Comparison of ENCODE assay signal across 7 mouse cellular contexts in the genomic region with DNA sequence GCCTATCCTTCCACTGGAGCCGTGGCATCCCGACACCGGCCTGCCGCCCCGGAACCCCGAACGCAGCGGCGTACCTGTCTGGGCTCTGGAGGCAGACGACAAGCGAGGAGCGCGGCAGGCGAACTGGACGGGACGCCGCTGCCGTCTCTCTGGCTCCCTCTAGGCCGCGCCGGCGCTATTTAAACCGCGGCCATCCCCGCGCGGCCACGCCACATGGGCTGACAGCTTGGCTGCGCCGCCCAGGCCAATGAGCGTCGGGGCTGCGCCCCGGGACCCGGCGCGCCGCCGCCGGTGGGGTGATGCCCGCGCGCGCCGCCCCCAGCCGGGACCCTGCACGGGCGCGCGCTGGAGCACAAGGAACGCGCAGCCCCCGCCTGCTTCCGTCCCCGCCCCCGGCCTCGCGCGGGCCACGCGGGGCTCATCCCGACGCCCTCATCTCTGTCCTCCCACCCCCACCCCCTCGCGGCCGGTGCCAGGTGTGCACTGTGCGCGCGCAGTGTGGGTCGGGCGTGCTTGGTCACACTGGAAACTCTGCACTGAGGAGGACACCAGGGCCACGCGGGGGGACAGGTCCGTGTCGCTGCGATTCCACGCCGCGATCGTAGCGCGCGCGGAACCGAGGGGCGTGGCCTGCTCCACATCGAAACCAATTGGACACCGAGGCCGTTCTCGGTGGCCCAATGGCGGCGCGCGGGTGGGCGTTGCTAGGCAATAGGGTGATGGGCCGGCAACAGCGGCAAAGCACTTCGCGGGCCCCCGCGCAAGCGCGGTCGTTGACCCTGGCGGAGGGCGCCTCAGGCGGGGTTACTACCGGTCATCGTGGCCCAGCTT. TPM values are rescaled to one million over a fixed set of nuclear protein-coding genes. Genes with fewer than 3 reads are reported as not detected.
DNase-seq lines count a peak whose midpoint lies in the region; ATAC-seq and TF ChIP-seq lines count a peak whose summit lies in the region.

A gene (minus strand): TSS at position 592 of the 831 bp plus-strand sequence.

- ATAC-seq in embryonic facial prominence, embryonic 12.5 days (ENCODE audit: insufficient number of reproducible peaks, insufficient read depth, low FRiP score, low TSS enrichment) = peak; percentile 88
- ATAC-seq in limb, embryonic 12.5 days (ENCODE audit: insufficient number of reproducible peaks, insufficient read depth, low FRiP score, low TSS enrichment, low read depth) = peak; percentile 89
- peak; percentile 92 for ATAC-seq in midbrain, embryonic 15.5 days (replicated peaks)

- H3K36me3 ChIP-seq in embryonic facial prominence, embryonic 12.5 days = peaks cover 32% of the 10 kb centered on the region
- no peaks in the 10 kb centered on the region for H3K36me3 ChIP-seq in kidney, adult 2 months (ENCODE audit: control insufficient read depth, insufficient read depth, low read length)
- H3K36me3 ChIP-seq in limb, embryonic 12.5 days = peaks cover 38% of the 10 kb centered on the region
- peaks cover 17% of the 10 kb centered on the region; the same call in 1 of the 2 replicates for H3K36me3 ChIP-seq in midbrain, embryonic 15.5 days (replicated peaks)
- H3K36me3 ChIP-seq in spleen, adult 2 months (ENCODE audit: control insufficient read depth, insufficient read depth, low read length) = peaks cover 17% of the 10 kb centered on the region

- peak; percentile 97 for DNase-seq in adrenal gland, postnatal 25 days
- DNase-seq in heart, adult 18-20 months = peak; percentile 95 to 97
- peak; percentile 97 for DNase-seq in kidney, adult 2 months
- DNase-seq in spleen, adult 2 months (ENCODE audit: low read depth in 1 of 2, low spot score in 2 of 2) = peak; percentile 87 to 95

- H3K4me2 ChIP-seq in embryonic facial prominence, embryonic 12.5 days (replicated peaks) = peak within 1 kb of the TSS; percentile 97
- peak within 1 kb of the TSS; percentile 97 for H3K4me2 ChIP-seq in limb, embryonic 12.5 days
- peak within 1 kb of the TSS; percentile 90 for H3K4me2 ChIP-seq in midbrain, embryonic 15.5 days

- under 1% methylated on average over 99 of the region's 109 CpGs for WGBS in embryonic facial prominence, embryonic 12.5 days
- under 1% methylated on average over 109 of the region's 109 CpGs for WGBS in kidney, adult 2 months
- WGBS in limb, embryonic 12.5 days = under 1% methylated on average over 102 of the region's 109 CpGs
- WGBS in midbrain, embryonic 15.5 days = under 1% methylated on average over 106 of the region's 109 CpGs
- WGBS in spleen, adult 2 months = under 1% methylated on average over 104 of the region's 109 CpGs

- H3K27ac ChIP-seq in embryonic facial prominence, embryonic 12.5 days = peak within 1 kb of the TSS; percentile 98
- peak within 1 kb of the TSS; percentile 69 for H3K27ac ChIP-seq in kidney, adult 2 months (ENCODE audit: insufficient read depth, low read depth, low read length)
- H3K27ac ChIP-seq in limb, embryonic 12.5 days = peak within 1 kb of the TSS; percentile 99
- peak within 1 kb of the TSS; percentile 99 for H3K27ac ChIP-seq in midbrain, embryonic 15.5 days
- H3K27ac ChIP-seq in spleen, adult 2 months (ENCODE audit: insufficient read depth, low read length) = peak within 1 kb of the TSS; percentile 90

- H3K4me3 ChIP-seq in embryonic facial prominence, embryonic 12.5 days = peak within 1 kb of the TSS; percentile 83
- H3K4me3 ChIP-seq in kidney, adult 2 months (ENCODE audit: insufficient read depth, low read depth, low read length) = peak within 1 kb of the TSS; percentile 79
- peak within 1 kb of the TSS; percentile 91 for H3K4me3 ChIP-seq in limb, embryonic 12.5 days (replicated peaks)
- peak within 1 kb of the TSS; percentile 56 for H3K4me3 ChIP-seq in midbrain, embryonic 15.5 days
- H3K4me3 ChIP-seq in spleen, adult 2 months (ENCODE audit: extremely low read depth, insufficient read depth, insufficient read length) = peak within 1 kb of the TSS; percentile 88

- H3K9ac ChIP-seq in embryonic facial prominence, embryonic 12.5 days = peak within 1 kb of the TSS; percentile 92
- peak within 1 kb of the TSS; percentile 93 for H3K9ac ChIP-seq in limb, embryonic 12.5 days (replicated peaks)
- peak within 1 kb of the TSS; percentile 76 for H3K9ac ChIP-seq in midbrain, embryonic 15.5 days

- H3K27me3 ChIP-seq in embryonic facial prominence, embryonic 12.5 days = no peaks in the 10 kb centered on the region
- no peaks in the 10 kb centered on the region for H3K27me3 ChIP-seq in kidney, adult 2 months (replicated peaks; ENCODE audit: control insufficient read depth, insufficient read depth, low read length)
- H3K27me3 ChIP-seq in limb, embryonic 12.5 days = no peaks in the 10 kb centered on the region
- H3K27me3 ChIP-seq in midbrain, embryonic 15.5 days (replicated peaks) = no peaks in the 10 kb centered on the region
- H3K27me3 ChIP-seq in spleen, adult 2 months (ENCODE audit: control insufficient read depth, insufficient read depth, low read length) = no peaks in the 10 kb centered on the region

- peak; percentile 44 for TF ChIP-seq CTCF in kidney, adult 2 months (conservative IDR thresholded peaks at IDR 0.05; ENCODE audit: insufficient read depth, insufficient read length, low read depth, low read length)
- peak; percentile 33; the same call in 1 of the 2 replicates for TF ChIP-seq CTCF in spleen, adult 2 months (IDR thresholded peaks at IDR 0.05; ENCODE audit: extremely low read depth, insufficient read depth, insufficient read length, insufficient replicate concordance)

- TF ChIP-seq POLR2A in kidney, adult 2 months (IDR thresholded peaks at IDR 0.05; ENCODE audit: low read depth, low read length) = peak; percentile 95
- peak; percentile 98 for TF ChIP-seq POLR2A in spleen, adult 2 months (IDR thresholded peaks at IDR 0.05; ENCODE audit: low read depth, low read length)

- H3K4me1 ChIP-seq in embryonic facial prominence, embryonic 12.5 days = peaks cover 38% of the 10 kb centered on the region
- peaks cover 5% of the 10 kb centered on the region; the same call in 1 of the 2 replicates for H3K4me1 ChIP-seq in kidney, adult 2 months (ENCODE audit: control insufficient read depth, insufficient read depth, low read length)
- peaks cover 34% of the 10 kb centered on the region for H3K4me1 ChIP-seq in limb, embryonic 12.5 days (replicated peaks)
- peaks cover 45% of the 10 kb centered on the region for H3K4me1 ChIP-seq in midbrain, embryonic 15.5 days
- H3K4me1 ChIP-seq in spleen, adult 2 months (ENCODE audit: control insufficient read depth, insufficient read depth, insufficient read length) = peaks cover 12% of the 10 kb centered on the region; the same call in 1 of the 2 replicates

- no peaks in the 10 kb centered on the region for H3K9me3 ChIP-seq in embryonic facial prominence, embryonic 12.5 days
- no peaks in the 10 kb centered on the region for H3K9me3 ChIP-seq in limb, embryonic 12.5 days
- H3K9me3 ChIP-seq in midbrain, embryonic 15.5 days = no peaks in the 10 kb centered on the region

RNA-seq across cellular contexts. Expression of the gene that starts here (rescaled TPM):
- 1,301 and 1,518 TPM in 2 replicates for total RNA-seq in adrenal gland, postnatal 25 days (2021)
- 74.2 and 77.0 TPM in 2 replicates for polyA plus RNA-seq in embryonic facial prominence, embryonic 12.5 days (2016; fragmentation: Nextera tagmentation; extraction: Ambion mirVana)
- total RNA-seq in heart, adult 18-20 months (2021) = 100 to 1,000 TPM in 1 of 2 experiments, 10 to 100 TPM in 1; 41.4 to 258 TPM
- polyA plus RNA-seq in kidney, adult 2 months (2012; rRNA removed) = 936 and 1,244 TPM in 2 replicates
- polyA plus RNA-seq in limb, embryonic 12.5 days (2016; fragmentation: Nextera tagmentation; extraction: Ambion mirVana) = 70.3 and 79.1 TPM in 2 replicates
- 102 and 107 TPM in 2 replicates for polyA plus RNA-seq in midbrain, embryonic 15.5 days (2015; fragmentation: Nextera tagmentation; extraction: Ambion mirVana)
- polyA plus RNA-seq in spleen, adult 2 months (2012; rRNA removed) = 151 and 179 TPM in 2 replicates

Comparison
In these comparisons a context has a peak if more than half of its experiments do, and no peak if none do; other contexts are left out.
1. Peak in every context shown above with its lines: DNase-seq, ATAC-seq, H3K4me3 ChIP-seq and H3K27ac ChIP-seq.